Mouse (Mus musculus): Measurements from ENCODE around the gene Gm20388. TPM values are rescaled to one million over a fixed set of nuclear protein-coding genes. Genes with fewer than 3 reads are reported as not detected.
A peak's percentile ranks its signal among the peaks of the same experiment; 100 is the strongest.

Gm20388 gene
- polyA plus RNA-seq, 1 experiment from 2014 or later: not detected

DNA sequence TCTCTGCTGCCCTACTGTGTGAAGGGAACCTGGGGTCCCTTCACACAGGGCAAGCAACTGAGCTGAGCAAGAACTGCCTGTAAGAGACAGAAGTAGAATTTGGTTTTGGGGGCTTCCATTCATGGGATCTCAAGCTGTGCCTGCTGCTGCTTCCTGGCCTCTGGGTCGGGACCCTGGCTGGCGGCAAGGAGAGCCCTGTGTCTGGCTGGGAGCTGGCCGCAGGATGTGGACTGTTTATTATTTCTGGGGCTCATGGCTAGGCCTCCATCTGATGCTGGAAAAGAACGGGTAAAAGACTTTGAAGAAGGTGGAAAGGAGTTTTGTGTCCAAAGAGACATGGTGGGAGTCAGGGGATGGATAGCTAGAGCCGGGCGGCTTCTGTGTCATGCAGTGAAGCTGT lies 969.3 kb downstream of the Gm20388 start:
- H3K27me3 ChIP-seq (ENCODE audit: control insufficient read depth, insufficient read depth, low read length): peaks cover 40% of the 10 kb centered on the region
- no peak for ATAC-seq (ENCODE audit: low FRiP score)
- H3K4me1 ChIP-seq (ENCODE audit: control insufficient read depth, insufficient read depth, low read length): peaks cover 2% of the 10 kb centered on the region; the same call in 1 of the 2 replicates
- no peaks in the 10 kb centered on the region for H3K9me3 ChIP-seq (ENCODE audit: control insufficient read depth, low read length)
- no peak overlapping the region for H3K4me2 ChIP-seq
- no peak overlapping the region for H3K9ac ChIP-seq (ENCODE audit: low read length)
- 68% methylated on average over 6 of the region's 6 CpGs for WGBS
- no peak for DNase-seq (ENCODE audit: low spot score, missing footprints)
- H3K4me3 ChIP-seq (ENCODE audit: low read depth, low read length): no peak overlapping the region
- no peak overlapping the region for H3K27ac ChIP-seq (ENCODE audit: low read depth, low read length)
- no peaks in the 10 kb centered on the region for H3K36me3 ChIP-seq (ENCODE audit: control insufficient read depth, insufficient read depth, low read length)

DNA sequence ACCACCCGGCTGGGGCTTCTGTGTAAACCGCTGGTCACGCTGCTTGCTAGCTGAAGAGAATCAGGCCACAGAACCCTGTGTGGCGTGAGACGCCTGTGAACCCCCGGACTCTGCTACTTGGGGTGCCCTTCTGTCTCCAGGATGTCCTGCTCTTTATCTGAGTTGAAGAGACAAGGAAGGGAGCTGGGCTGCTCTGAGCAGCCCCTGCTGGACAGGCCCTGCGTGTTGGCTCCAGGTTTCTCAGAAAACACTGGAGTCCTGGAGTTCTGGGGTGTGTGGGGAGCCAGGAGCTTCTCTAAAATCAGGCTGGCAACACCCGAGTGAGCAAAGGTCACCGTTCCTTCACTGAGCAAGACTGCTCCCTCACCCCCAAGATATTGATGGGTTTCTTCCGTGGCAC lies 971.0 kb downstream of the Gm20388 start:
- ATAC-seq (ENCODE audit: low FRiP score): no peak
- Histone ChIP-seq H3K36me3 (ENCODE audit: control insufficient read depth, insufficient read depth, low read length) (no peaks in the 10 kb centered on the region; the same call in 1 of the 2 replicates), H3K27ac (ENCODE audit: low read depth, low read length) (no peak overlapping the region), H3K9ac (ENCODE audit: low read length) (no peak overlapping the region), H3K4me2 (no peak overlapping the region), H3K4me1 (ENCODE audit: control insufficient read depth, insufficient read depth, low read length) (peaks cover 2% of the 10 kb centered on the region; the same call in 1 of the 2 replicates), H3K27me3 (ENCODE audit: control insufficient read depth, insufficient read depth, low read length) (peaks cover 57% of the 10 kb centered on the region), H3K9me3 (ENCODE audit: control insufficient read depth, low read length) (no peaks in the 10 kb centered on the region), H3K4me3 (ENCODE audit: low read depth, low read length) (no peak overlapping the region)
- WGBS: 58% methylated on average over 10 of the region's 10 CpGs
- no peak for DNase-seq (ENCODE audit: low spot score, missing footprints)

DNA sequence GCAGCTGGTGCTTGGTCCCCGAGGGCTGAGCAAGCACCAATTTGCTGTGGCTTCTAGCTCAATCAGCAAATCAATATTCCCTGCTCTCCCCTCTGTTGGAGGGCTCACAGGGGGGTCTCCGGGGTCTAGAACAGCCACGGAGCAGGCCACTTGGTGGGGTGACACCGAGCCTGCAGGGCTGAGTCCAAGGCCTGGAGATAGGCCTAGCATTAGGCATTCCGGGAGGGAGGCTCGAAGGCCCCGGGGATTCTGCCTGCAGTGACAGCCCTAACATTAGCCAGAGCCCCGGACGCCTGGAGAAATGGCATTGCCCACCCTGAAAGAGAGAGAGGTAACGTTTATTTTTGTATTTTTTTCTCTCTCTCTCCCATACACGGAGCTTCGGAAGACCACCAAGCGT lies 972.0 kb downstream of the Gm20388 start:
- DNase-seq (ENCODE audit: low spot score, missing footprints) (peak; percentile 84), ATAC-seq (ENCODE audit: low FRiP score) (peak; percentile 46; the same call in 1 of the 2 replicates)
- H3K27me3 ChIP-seq (ENCODE audit: control insufficient read depth, insufficient read depth, low read length): peaks cover 67% of the 10 kb centered on the region
- H3K4me2 ChIP-seq: no peak overlapping the region
- H3K4me1 ChIP-seq (ENCODE audit: control insufficient read depth, insufficient read depth, low read length): peaks cover 2% of the 10 kb centered on the region; the same call in 1 of the 2 replicates
- WGBS: 23% methylated on average over 13 of the region's 13 CpGs
- H3K27ac ChIP-seq (ENCODE audit: low read depth, low read length): no peak overlapping the region
- H3K9ac ChIP-seq (ENCODE audit: low read length): no peak overlapping the region
- no peaks in the 10 kb centered on the region for H3K9me3 ChIP-seq (ENCODE audit: control insufficient read depth, low read length)
- no peak overlapping the region for H3K4me3 ChIP-seq (ENCODE audit: low read depth, low read length)
- H3K36me3 ChIP-seq (ENCODE audit: control insufficient read depth, insufficient read depth, low read length): no peaks in the 10 kb centered on the region; the same call in 1 of the 2 replicates

DNA sequence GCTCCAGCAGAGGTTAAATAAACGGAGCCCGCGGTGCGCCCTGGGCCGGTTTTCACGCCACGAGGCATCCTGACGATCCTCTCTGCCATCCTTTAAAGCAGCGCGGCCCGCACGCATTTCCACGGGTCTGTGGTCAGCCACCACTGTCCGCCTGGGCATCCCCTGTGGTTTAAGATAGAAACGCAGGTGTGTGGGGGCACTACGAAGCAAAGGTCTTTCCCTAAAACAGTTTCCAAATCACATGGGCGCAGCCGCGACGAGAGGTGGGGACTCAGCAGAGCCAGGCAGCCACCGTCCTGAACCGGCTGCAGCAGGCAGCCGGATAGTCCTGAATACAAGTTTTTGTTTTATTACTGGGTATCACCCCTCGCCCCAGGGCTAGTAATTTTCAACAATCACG lies 972.7 kb downstream of the Gm20388 start:
- ATAC-seq (ENCODE audit: low FRiP score) (no peak), DNase-seq (ENCODE audit: low spot score, missing footprints) (peak; percentile 94)
- Histone ChIP-seq H3K36me3 (ENCODE audit: control insufficient read depth, insufficient read depth, low read length) (no peaks in the 10 kb centered on the region; the same call in 1 of the 2 replicates), H3K4me1 (ENCODE audit: control insufficient read depth, insufficient read depth, low read length) (peaks cover 2% of the 10 kb centered on the region; the same call in 1 of the 2 replicates), H3K27ac (ENCODE audit: low read depth, low read length) (no peak overlapping the region), H3K27me3 (ENCODE audit: control insufficient read depth, insufficient read depth, low read length) (peaks cover 73% of the 10 kb centered on the region), H3K9ac (ENCODE audit: low read length) (no peak overlapping the region), H3K4me3 (ENCODE audit: low read depth, low read length) (no peak overlapping the region), H3K4me2 (no peak overlapping the region), H3K9me3 (ENCODE audit: control insufficient read depth, low read length) (no peaks in the 10 kb centered on the region)
- WGBS: 2% methylated on average over 25 of the region's 25 CpGs

DNA sequence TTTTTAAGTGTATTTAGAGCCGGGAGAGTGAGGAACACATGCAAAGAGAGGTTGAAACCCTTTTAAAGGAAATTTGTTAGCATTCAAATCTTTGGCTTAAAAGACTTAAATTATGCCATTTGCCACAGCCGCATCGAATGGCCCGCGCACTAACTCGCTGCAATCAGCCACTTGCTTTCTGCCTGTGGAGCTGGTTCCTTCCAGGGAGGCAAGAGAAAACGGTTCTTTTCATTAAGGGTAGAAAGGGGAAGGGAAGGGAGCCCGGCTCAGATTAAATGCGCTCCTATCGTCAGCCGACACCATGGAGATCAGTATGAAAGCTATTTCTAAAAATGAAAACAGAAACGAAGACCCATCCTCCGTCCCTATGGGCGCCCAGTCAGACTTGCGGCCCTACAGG lies 973.2 kb downstream of the Gm20388 start:
- 7% methylated on average over 15 of the region's 15 CpGs for WGBS
- DNase-seq (ENCODE audit: low spot score, missing footprints): peak; percentile 94
- no peak for ATAC-seq (ENCODE audit: low FRiP score)
- H3K27ac ChIP-seq (ENCODE audit: low read depth, low read length): no peak overlapping the region
- H3K9ac ChIP-seq (ENCODE audit: low read length): no peak overlapping the region
- H3K36me3 ChIP-seq (ENCODE audit: control insufficient read depth, insufficient read depth, low read length): no peaks in the 10 kb centered on the region; the same call in 1 of the 2 replicates
- H3K27me3 ChIP-seq (ENCODE audit: control insufficient read depth, insufficient read depth, low read length): peaks cover 78% of the 10 kb centered on the region
- peaks cover 2% of the 10 kb centered on the region; the same call in 1 of the 2 replicates for H3K4me1 ChIP-seq (ENCODE audit: control insufficient read depth, insufficient read depth, low read length)
- no peaks in the 10 kb centered on the region for H3K9me3 ChIP-seq (ENCODE audit: control insufficient read depth, low read length)
- no peak overlapping the region for H3K4me3 ChIP-seq (ENCODE audit: low read depth, low read length)
- no peak overlapping the region for H3K4me2 ChIP-seq

DNA sequence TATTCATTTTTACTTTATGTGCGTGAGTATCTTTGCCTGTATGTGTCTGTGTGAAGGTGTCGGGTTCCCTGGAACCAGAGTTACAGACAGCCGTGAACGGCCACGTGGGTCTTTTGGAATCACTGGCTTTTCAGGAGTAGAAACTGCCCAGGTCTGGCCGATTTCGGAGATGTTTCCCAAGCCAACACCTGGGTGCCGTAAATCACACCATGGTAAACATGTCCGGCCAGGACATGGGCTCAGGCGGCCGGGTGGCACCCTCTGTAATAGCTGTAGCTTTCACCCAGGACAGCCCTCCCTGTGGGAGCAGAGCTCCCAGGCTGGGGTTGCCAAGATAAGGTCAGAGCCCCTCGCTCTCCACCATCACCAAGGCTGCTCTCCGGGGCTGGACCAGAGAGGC lies 974.2 kb downstream of the Gm20388 start:
- DNase-seq (ENCODE audit: low spot score, missing footprints) (peak; percentile 89), ATAC-seq (ENCODE audit: low FRiP score) (no peak)
- no peak overlapping the region for H3K9ac ChIP-seq (ENCODE audit: low read length)
- H3K9me3 ChIP-seq (ENCODE audit: control insufficient read depth, low read length): no peaks in the 10 kb centered on the region
- no peak overlapping the region for H3K4me3 ChIP-seq (ENCODE audit: low read depth, low read length)
- peaks cover 88% of the 10 kb centered on the region for H3K27me3 ChIP-seq (ENCODE audit: control insufficient read depth, insufficient read depth, low read length)
- no peak overlapping the region for H3K4me2 ChIP-seq
- H3K4me1 ChIP-seq (ENCODE audit: control insufficient read depth, insufficient read depth, low read length): peaks cover 2% of the 10 kb centered on the region; the same call in 1 of the 2 replicates
- H3K36me3 ChIP-seq (ENCODE audit: control insufficient read depth, insufficient read depth, low read length): no peaks in the 10 kb centered on the region; the same call in 1 of the 2 replicates
- no peak overlapping the region for H3K27ac ChIP-seq (ENCODE audit: low read depth, low read length)
- WGBS: 62% methylated on average over 13 of the region's 13 CpGs

DNA sequence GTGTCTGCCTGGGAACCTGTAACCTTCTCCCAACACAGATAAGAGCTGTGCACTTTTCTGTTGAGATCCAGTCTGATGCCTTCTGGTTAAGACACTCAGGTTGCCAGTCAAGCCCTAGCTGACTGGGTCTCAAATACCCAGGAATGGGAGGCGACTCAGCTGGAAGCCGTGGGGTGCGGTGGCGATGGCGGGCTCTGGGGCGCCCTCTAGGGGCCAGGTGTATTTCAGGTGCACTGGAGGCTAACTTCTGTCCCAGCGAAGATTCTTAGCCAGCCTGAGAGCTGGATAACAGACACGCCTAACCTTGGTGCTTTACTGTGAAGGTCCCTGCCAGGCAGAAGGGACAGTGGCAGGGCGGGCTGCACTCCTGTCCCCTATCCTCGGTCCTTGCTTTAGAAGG lies 976.6 kb downstream of the Gm20388 start:
- peaks cover 7% of the 10 kb centered on the region; the same call in 1 of the 2 replicates for H3K4me1 ChIP-seq (ENCODE audit: control insufficient read depth, insufficient read depth, low read length)
- H3K4me2 ChIP-seq: no peak overlapping the region
- no peaks in the 10 kb centered on the region; the same call in 1 of the 2 replicates for H3K36me3 ChIP-seq (ENCODE audit: control insufficient read depth, insufficient read depth, low read length)
- H3K27me3 ChIP-seq (ENCODE audit: control insufficient read depth, insufficient read depth, low read length): peaks cover 89% of the 10 kb centered on the region
- no peak overlapping the region for H3K9ac ChIP-seq (ENCODE audit: low read length)
- DNase-seq (ENCODE audit: low spot score, missing footprints): no peak
- no peak overlapping the region for H3K4me3 ChIP-seq (ENCODE audit: low read depth, low read length)
- no peaks in the 10 kb centered on the region for H3K9me3 ChIP-seq (ENCODE audit: control insufficient read depth, low read length)
- 10% methylated on average over 10 of the region's 10 CpGs for WGBS
- no peak for ATAC-seq (ENCODE audit: low FRiP score)
- H3K27ac ChIP-seq (ENCODE audit: low read depth, low read length): no peak overlapping the region

DNA sequence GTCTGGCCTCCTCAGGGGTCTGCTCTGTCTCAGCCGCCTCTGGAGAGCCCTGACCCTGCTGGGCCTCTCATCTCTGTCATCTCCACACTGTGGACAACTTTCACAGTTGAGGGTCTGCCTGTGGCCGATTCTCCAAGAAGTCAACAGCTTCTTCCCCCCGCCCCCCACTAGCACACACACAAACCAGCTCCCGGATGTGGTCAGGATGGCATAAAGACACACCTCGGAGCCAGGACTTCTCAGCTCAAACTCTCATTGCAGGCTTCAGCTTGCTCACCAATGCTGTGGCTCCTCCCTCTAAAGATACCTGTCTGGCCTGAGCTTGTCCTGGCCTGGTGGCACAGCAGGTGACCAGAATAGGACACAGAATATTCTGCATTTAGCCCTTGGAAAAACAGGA lies 977.4 kb downstream of the Gm20388 start:
- H3K36me3 ChIP-seq (ENCODE audit: control insufficient read depth, insufficient read depth, low read length): no peaks in the 10 kb centered on the region; the same call in 1 of the 2 replicates
- ATAC-seq (ENCODE audit: low FRiP score): no peak
- no peak overlapping the region for H3K4me2 ChIP-seq
- H3K9me3 ChIP-seq (ENCODE audit: control insufficient read depth, low read length): no peaks in the 10 kb centered on the region
- peaks cover 7% of the 10 kb centered on the region; the same call in 1 of the 2 replicates for H3K4me1 ChIP-seq (ENCODE audit: control insufficient read depth, insufficient read depth, low read length)
- H3K27ac ChIP-seq (ENCODE audit: low read depth, low read length): no peak overlapping the region
- no peak overlapping the region for H3K9ac ChIP-seq (ENCODE audit: low read length)
- H3K4me3 ChIP-seq (ENCODE audit: low read depth, low read length): no peak overlapping the region
- no peak for DNase-seq (ENCODE audit: low spot score, missing footprints)
- 59% methylated on average over 5 of the region's 5 CpGs for WGBS
- H3K27me3 ChIP-seq (ENCODE audit: control insufficient read depth, insufficient read depth, low read length): peaks cover 90% of the 10 kb centered on the region

DNA sequence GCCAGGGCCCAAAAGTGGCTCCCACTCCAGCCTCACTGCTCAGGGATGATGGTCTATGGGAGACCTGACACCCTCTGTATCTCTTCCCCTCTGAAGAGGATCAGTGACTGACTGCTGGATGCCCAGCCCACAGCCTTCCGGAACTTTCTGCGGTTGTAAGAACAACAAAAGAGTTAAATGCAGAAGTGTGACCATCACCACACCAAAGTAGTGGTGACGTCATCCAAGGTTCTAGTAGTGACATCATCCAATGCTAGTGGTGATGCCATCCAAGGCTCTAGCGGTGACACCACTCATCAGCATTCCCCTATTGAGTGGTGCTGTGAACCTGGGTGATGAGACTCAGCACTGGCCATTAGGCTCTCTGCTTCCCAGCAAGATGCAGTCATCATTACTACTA lies 978.5 kb downstream of the Gm20388 start:
- no peak for ATAC-seq (ENCODE audit: low FRiP score)

More for the DNA sequence above, 978.5 kb downstream of the Gm20388 start:
- H3K9me3 ChIP-seq (ENCODE audit: control insufficient read depth, low read length): no peaks in the 10 kb centered on the region
- peaks cover 89% of the 10 kb centered on the region for H3K27me3 ChIP-seq (ENCODE audit: control insufficient read depth, insufficient read depth, low read length)
- no peak overlapping the region for H3K27ac ChIP-seq (ENCODE audit: low read depth, low read length)
- H3K4me2 ChIP-seq: no peak overlapping the region
- H3K4me3 ChIP-seq (ENCODE audit: low read depth, low read length): no peak overlapping the region
- WGBS: 88% methylated on average over 4 of the region's 4 CpGs
- H3K4me1 ChIP-seq (ENCODE audit: control insufficient read depth, insufficient read depth, low read length): 0 out of 2 replicates have a peak, but pooled peaks cover 4% of the 10 kb centered on the region
- DNase-seq (ENCODE audit: low spot score, missing footprints): peak; percentile 78
- no peak overlapping the region for H3K9ac ChIP-seq (ENCODE audit: low read length)
- H3K36me3 ChIP-seq (ENCODE audit: control insufficient read depth, insufficient read depth, low read length): no peaks in the 10 kb centered on the region; the same call in 1 of the 2 replicates

Measured in midbrain, embryonic 11.5 days (tissue).